Mouse (Mus musculus): Measurements from ENCODE around the gene 1700129C05Rik. TPM values are rescaled to one million over a fixed set of nuclear protein-coding genes. Genes with fewer than 3 reads are reported as not detected.

Gene 1700129C05Rik
- not detected in 2 replicates for polyA plus RNA-seq (2011; ENCODE audit: insufficient read depth, insufficient read length, low read depth, missing spikeins)

GRCm38 (mm10) chr14:59142793-59143192 is at the start of gene 1700129C05Rik:
Gene 1700129C05Rik (minus strand): TSS chr14:59142893.
- no peak within 1 kb of the TSS for H3K4me3 ChIP-seq (ENCODE audit: low read depth, low read length)
- H3K27me3 ChIP-seq (ENCODE audit: control insufficient read depth, insufficient read depth, low read length, poor library complexity, severe bottlenecking): no peaks in the 10 kb centered on the region
- H3K36me3 ChIP-seq (ENCODE audit: control insufficient read depth, insufficient read depth, low read length, poor library complexity, severe bottlenecking): no peaks in the 10 kb centered on the region
- no peak within 1 kb of the TSS for H3K9ac ChIP-seq (ENCODE audit: low read depth, poor library complexity, severe bottlenecking)
- no peaks in the 10 kb centered on the region for H3K9me3 ChIP-seq (replicated peaks; ENCODE audit: control insufficient read depth, insufficient read depth, low read length, poor library complexity, severe bottlenecking)
- H3K4me1 ChIP-seq (ENCODE audit: control insufficient read depth, insufficient read depth, low read length): no peaks in the 10 kb centered on the region
- no peak within 1 kb of the TSS for H3K27ac ChIP-seq (ENCODE audit: insufficient read depth, low read length)
- TF ChIP-seq POLR2A (IDR thresholded peaks at IDR 0.05; ENCODE audit: insufficient read depth, low read length): no peak
- TF ChIP-seq CTCF (IDR thresholded peaks at IDR 0.05; ENCODE audit: low read depth, low read length): no peak
- no peak for TF ChIP-seq EP300 (IDR thresholded peaks at IDR 0.05; ENCODE audit: insufficient read depth, low read depth, low read length)

GRCm38 (mm10) chr14:59186121-59186520 is 43.4 kb upstream of the 1700129C05Rik start:
- no peak overlapping the region for H3K4me3 ChIP-seq (ENCODE audit: low read depth, low read length)
- H3K9me3 ChIP-seq (replicated peaks; ENCODE audit: control insufficient read depth, insufficient read depth, low read length, poor library complexity, severe bottlenecking): no peaks in the 10 kb centered on the region
- H3K36me3 ChIP-seq (ENCODE audit: control insufficient read depth, insufficient read depth, low read length, poor library complexity, severe bottlenecking): no peaks in the 10 kb centered on the region
- no peak overlapping the region for H3K9ac ChIP-seq (ENCODE audit: low read depth, poor library complexity, severe bottlenecking)
- no peak overlapping the region for H3K27ac ChIP-seq (ENCODE audit: insufficient read depth, low read length)
- TF ChIP-seq POLR2A (IDR thresholded peaks at IDR 0.05; ENCODE audit: insufficient read depth, low read length) (no peak), EP300 (IDR thresholded peaks at IDR 0.05; ENCODE audit: insufficient read depth, low read depth, low read length) (no peak), CTCF (IDR thresholded peaks at IDR 0.05; ENCODE audit: low read depth, low read length) (no peak)
- H3K27me3 ChIP-seq (ENCODE audit: control insufficient read depth, insufficient read depth, low read length, poor library complexity, severe bottlenecking): no peaks in the 10 kb centered on the region
- H3K4me1 ChIP-seq (ENCODE audit: control insufficient read depth, insufficient read depth, low read length): no peaks in the 10 kb centered on the region

GRCm38 (mm10) chr14:59185514-59185913 is 42.8 kb upstream of the 1700129C05Rik start:
- no peaks in the 10 kb centered on the region for H3K9me3 ChIP-seq (replicated peaks; ENCODE audit: control insufficient read depth, insufficient read depth, low read length, poor library complexity, severe bottlenecking)
- H3K36me3 ChIP-seq (ENCODE audit: control insufficient read depth, insufficient read depth, low read length, poor library complexity, severe bottlenecking): no peaks in the 10 kb centered on the region
- no peak overlapping the region for H3K9ac ChIP-seq (ENCODE audit: low read depth, poor library complexity, severe bottlenecking)
- TF ChIP-seq POLR2A (IDR thresholded peaks at IDR 0.05; ENCODE audit: insufficient read depth, low read length) (no peak), CTCF (IDR thresholded peaks at IDR 0.05; ENCODE audit: low read depth, low read length) (no peak), EP300 (IDR thresholded peaks at IDR 0.05; ENCODE audit: insufficient read depth, low read depth, low read length) (no peak)
- no peak overlapping the region for H3K4me3 ChIP-seq (ENCODE audit: low read depth, low read length)
- H3K27ac ChIP-seq (ENCODE audit: insufficient read depth, low read length): no peak overlapping the region
- no peaks in the 10 kb centered on the region for H3K4me1 ChIP-seq (ENCODE audit: control insufficient read depth, insufficient read depth, low read length)
- no peaks in the 10 kb centered on the region for H3K27me3 ChIP-seq (ENCODE audit: control insufficient read depth, insufficient read depth, low read length, poor library complexity, severe bottlenecking)

- Histone ChIP-seq H3K9me3 (replicated peaks; ENCODE audit: control insufficient read depth, insufficient read depth, low read length, poor library complexity, severe bottlenecking) (no peaks in the 10 kb centered on the region), H3K27ac (ENCODE audit: insufficient read depth, low read length) (no peak overlapping the region), H3K4me1 (ENCODE audit: control insufficient read depth, insufficient read depth, low read length) (no peaks in the 10 kb centered on the region), H3K9ac (ENCODE audit: low read depth, poor library complexity, severe bottlenecking) (no peak overlapping the region), H3K27me3 (ENCODE audit: control insufficient read depth, insufficient read depth, low read length, poor library complexity, severe bottlenecking) (no peaks in the 10 kb centered on the region), H3K36me3 (ENCODE audit: control insufficient read depth, insufficient read depth, low read length, poor library complexity, severe bottlenecking) (no peaks in the 10 kb centered on the region), H3K4me3 (ENCODE audit: low read depth, low read length) (no peak overlapping the region)
- TF ChIP-seq EP300 (IDR thresholded peaks at IDR 0.05; ENCODE audit: insufficient read depth, low read depth, low read length) (no peak), POLR2A (IDR thresholded peaks at IDR 0.05; ENCODE audit: insufficient read depth, low read length) (no peak), CTCF (IDR thresholded peaks at IDR 0.05; ENCODE audit: low read depth, low read length) (no peak)
Observed at GRCm38 (mm10) chr14:59182732-59183131, 40.0 kb upstream of the 1700129C05Rik start.

GRCm38 (mm10) chr14:59178649-59179048 is 36.0 kb upstream of the 1700129C05Rik start, which contains the start of gene Gm5142:
Gene Gm5142 (minus strand): TSS chr14:59178749.
- Histone ChIP-seq H3K4me3 (ENCODE audit: low read depth, low read length) (no peak within 1 kb of the TSS), H3K27ac (ENCODE audit: insufficient read depth, low read length) (no peak within 1 kb of the TSS), H3K27me3 (ENCODE audit: control insufficient read depth, insufficient read depth, low read length, poor library complexity, severe bottlenecking) (no peaks in the 10 kb centered on the region), H3K9ac (ENCODE audit: low read depth, poor library complexity, severe bottlenecking) (no peak within 1 kb of the TSS), H3K4me1 (ENCODE audit: control insufficient read depth, insufficient read depth, low read length) (no peaks in the 10 kb centered on the region), H3K9me3 (replicated peaks; ENCODE audit: control insufficient read depth, insufficient read depth, low read length, poor library complexity, severe bottlenecking) (no peaks in the 10 kb centered on the region), H3K36me3 (ENCODE audit: control insufficient read depth, insufficient read depth, low read length, poor library complexity, severe bottlenecking) (no peaks in the 10 kb centered on the region)
- no peak for TF ChIP-seq POLR2A (IDR thresholded peaks at IDR 0.05; ENCODE audit: insufficient read depth, low read length)
- TF ChIP-seq CTCF (IDR thresholded peaks at IDR 0.05; ENCODE audit: low read depth, low read length): no peak
- TF ChIP-seq EP300 (IDR thresholded peaks at IDR 0.05; ENCODE audit: insufficient read depth, low read depth, low read length): no peak

- no peaks in the 10 kb centered on the region for H3K9me3 ChIP-seq (replicated peaks; ENCODE audit: control insufficient read depth, insufficient read depth, low read length, poor library complexity, severe bottlenecking)
Observed at GRCm38 (mm10) chr14:59157016-59157698, 14.5 kb upstream of the 1700129C05Rik start.

More at GRCm38 (mm10) chr14:59157016-59157698, 14.5 kb upstream of the 1700129C05Rik start:
- Histone ChIP-seq H3K36me3 (ENCODE audit: control insufficient read depth, insufficient read depth, low read length, poor library complexity, severe bottlenecking) (no peaks in the 10 kb centered on the region), H3K9ac (ENCODE audit: low read depth, poor library complexity, severe bottlenecking) (no peak overlapping the region), H3K27me3 (ENCODE audit: control insufficient read depth, insufficient read depth, low read length, poor library complexity, severe bottlenecking) (no peaks in the 10 kb centered on the region), H3K4me1 (ENCODE audit: control insufficient read depth, insufficient read depth, low read length) (no peaks in the 10 kb centered on the region), H3K27ac (ENCODE audit: insufficient read depth, low read length) (no peak overlapping the region), H3K4me3 (ENCODE audit: low read depth, low read length) (no peak overlapping the region)
- TF ChIP-seq EP300 (IDR thresholded peaks at IDR 0.05; ENCODE audit: insufficient read depth, low read depth, low read length): no peak
- no peak for TF ChIP-seq POLR2A (IDR thresholded peaks at IDR 0.05; ENCODE audit: insufficient read depth, low read length)
- no peak for TF ChIP-seq CTCF (IDR thresholded peaks at IDR 0.05; ENCODE audit: low read depth, low read length)
